Mouse (Mus musculus): ENCODE data around the gene Map3k5. TPM values are rescaled to one million over a fixed set of nuclear protein-coding genes. Genes with fewer than 3 reads are reported as not detected.

Map3k5 gene
- total RNA-seq, 2 experiments from 2014 or later: 24.1 to 32.5 TPM

- DNase-seq (ENCODE audit: low spot score in 2 of 2): no peak
These were observed 247.6 kb downstream of the Map3k5 start for GRCm38 (mm10) chr10:20181680-20182399.

DNA sequence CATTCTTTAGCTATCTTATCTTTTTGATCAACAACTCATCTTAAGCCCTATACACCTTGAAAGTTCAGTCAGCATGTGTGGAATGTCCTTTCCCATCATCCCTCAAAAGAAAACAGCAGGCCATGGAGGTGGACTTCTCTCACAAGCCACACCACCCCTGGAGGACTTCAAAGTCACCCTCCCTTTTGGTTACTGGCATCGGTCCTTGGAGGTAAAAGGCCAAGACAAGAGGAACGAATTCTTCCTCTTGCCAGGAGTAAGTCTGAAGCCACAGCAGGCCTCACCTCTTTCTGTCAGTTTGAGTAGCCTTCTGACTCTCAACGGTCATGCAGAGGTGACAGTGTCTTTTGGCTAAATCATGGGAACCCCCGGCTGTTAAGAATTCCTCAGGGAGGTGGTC lies 250.1 kb downstream of the Map3k5 start:
- no peak for DNase-seq (ENCODE audit: low spot score in 2 of 2)

- DNase-seq (ENCODE audit: low spot score in 2 of 2): no peak
These were observed 251.0 kb downstream of the Map3k5 start for GRCm38 (mm10) chr10:20185264-20185663.

DNA sequence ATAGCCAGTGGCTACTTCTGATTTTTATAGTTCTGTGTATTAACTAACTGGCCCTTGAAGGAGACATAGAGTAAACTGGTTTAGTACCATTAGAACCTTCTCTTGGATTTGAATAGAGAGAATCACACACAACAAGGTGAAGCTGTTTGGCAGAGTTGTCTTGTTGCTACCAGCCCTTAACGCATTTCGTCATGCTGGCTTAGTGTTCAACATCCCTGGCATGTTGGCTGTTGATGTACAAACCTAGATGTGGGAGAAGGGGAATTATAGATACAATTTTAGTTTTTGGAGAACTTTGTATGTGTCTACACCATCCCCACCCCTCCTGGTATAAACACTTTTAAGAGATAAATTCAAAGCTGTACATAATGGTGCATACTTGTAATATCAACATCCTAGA lies 251.5 kb downstream of the Map3k5 start:
- DNase-seq (ENCODE audit: low spot score in 2 of 2): no peak

GRCm38 (mm10) chr10:20186800-20187273 lies 252.6 kb downstream of the Map3k5 start:
- DNase-seq (ENCODE audit: low spot score in 2 of 2): no peak

DNA sequence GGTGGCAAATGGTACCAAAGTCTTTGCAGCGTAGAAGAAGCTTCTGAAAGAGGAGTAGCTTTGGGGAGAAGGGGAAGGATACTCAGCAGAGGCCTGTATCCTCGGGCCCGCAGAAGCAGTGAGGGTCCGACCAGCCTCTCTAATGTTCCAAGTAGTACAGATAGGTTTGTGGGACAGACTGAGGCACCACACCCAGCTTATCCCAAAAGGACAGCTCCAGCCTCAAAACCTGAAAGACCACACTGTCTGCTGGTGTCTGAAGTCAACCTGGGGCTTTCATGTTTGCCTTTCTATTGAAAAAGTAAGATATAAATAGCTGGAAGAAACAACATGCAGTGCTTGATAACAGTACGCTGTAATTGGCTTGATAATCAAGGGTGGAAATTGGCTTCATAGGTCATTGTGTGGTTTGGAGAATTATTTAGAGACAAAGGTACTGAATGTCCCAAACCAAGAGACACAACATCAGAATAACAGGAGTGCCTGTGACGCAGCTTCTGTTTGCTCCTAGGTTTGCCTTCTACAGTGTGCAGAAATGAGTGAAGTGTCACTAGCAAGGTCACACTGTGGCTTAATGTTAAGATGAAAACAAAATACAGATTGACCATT lies 256.0 kb downstream of the Map3k5 start:
- DNase-seq (ENCODE audit: low spot score in 2 of 2): no peak

Other genes with a start within 250 kb of the Map3k5 start
- under 1 TPM; 0.15 to 0.20 TPM for gene Il20ra, start 221.9 kb upstream of the Map3k5 start, total RNA-seq (2021)
- under 1 TPM; 0.56 to 0.57 TPM for gene Slc35d3, start 83.0 kb upstream of the Map3k5 start, total RNA-seq (2021)
- 10 to 100 TPM; 22.8 to 23.2 TPM for gene Pex7, start 26.8 kb upstream of the Map3k5 start, total RNA-seq (2021)
- 100 to 1,000 TPM; 117 to 134 TPM for gene Map7, start 214.0 kb downstream of the Map3k5 start, total RNA-seq (2021)

Data from layer of hippocampus, adult 18-20 months (tissue).